Mouse (Mus musculus): ENCODE results near the gene Fblim1.
"Not testable (repeated sequence)": the region's sequence is repeated elsewhere in the genome, so short reads cannot be mapped to it uniquely, and the experiment has no call there.

DNA sequence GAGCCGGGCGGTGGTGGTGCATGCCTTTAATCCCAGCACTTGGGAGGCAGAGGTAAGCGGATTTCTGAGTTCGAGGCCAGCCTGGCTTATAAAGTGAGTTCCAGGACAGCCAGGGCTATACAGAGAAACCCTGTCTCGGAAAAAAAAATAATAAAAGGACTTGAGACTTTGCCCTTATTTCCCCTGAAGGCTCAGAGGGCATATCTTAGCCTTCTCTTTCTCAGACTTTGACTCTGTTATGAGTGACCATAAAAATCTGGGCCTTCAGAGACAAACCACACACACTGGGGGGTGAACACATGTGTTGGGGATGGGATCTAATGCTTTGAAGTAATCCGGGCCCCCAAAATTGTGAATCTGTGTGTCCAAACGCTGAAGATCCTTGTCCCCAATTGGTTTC lies 38.7 kb downstream of the Fblim1 start:
- TF ChIP-seq EP300, CTCF (IDR thresholded peaks at IDR 0.05; ENCODE audit: low read depth): not testable (repeated sequence)

Measured in heart, postnatal 0 days (tissue).